Mouse (Mus musculus) liver, embryonic 14.5 days (tissue): ENCODE measurements around the gene Tmem131l. TPM values are rescaled to one million over a fixed set of nuclear protein-coding genes. Genes with fewer than 3 reads are reported as not detected.

ENCODE experiments used
- ATAC-seq: fragments of 200-750 bp; cut with Nextera tagmentation; 2 replicates; pipeline ENCODE4 v1.8.0; 2017; ENCODE audit warnings: moderate number of reproducible peaks, mild to moderate bottlenecking, moderate library complexity; ENCODE audit not compliant: insufficient read depth
- DNase-seq, 3 experiments: peaks; one replicate each; pipeline ENCODE4 v3.0.0-alpha.2; 2012 to 2013; ENCODE audit warnings: low read depth in 3 of 3, low spot score in 3 of 3
- H3K27ac ChIP-seq: fragments of 300-500 bp; sonication (generic); 2 replicates; pipeline ENCODE4 v1.5.1; 2014; ENCODE audit warnings: moderate library complexity, mild to moderate bottlenecking, control low read depth, inconsistent platforms
- H3K27me3 ChIP-seq: fragments of 300-500 bp; sonication (generic); 2 replicates; pipeline ENCODE4 v1.6.1; 2014; ENCODE audit warnings: mild to moderate bottlenecking, low read length, moderate library complexity; ENCODE audit not compliant: control insufficient read depth, insufficient read depth
- H3K36me3 ChIP-seq: fragments of 300-500 bp; sonication (generic); replicated peaks from 2 replicates; pipeline ENCODE4 v1.6.1; 2014; ENCODE audit warnings: low read depth; ENCODE audit not compliant: control insufficient read depth, insufficient read depth
- H3K4me1 ChIP-seq, 2 experiments: fragments of 200-500 bp in 1 of 2; fragments of 300-500 bp in 1 of 2; sonication (generic) in 1 of 2; replicated peaks; 2 replicates each; pipeline ENCODE4 v1.6.1; 2012 to 2014; ENCODE audit warnings: antibody characterized with exemption in 1 of 2, inconsistent platforms in 1 of 2, low read length in 1 of 2; ENCODE audit not compliant: control insufficient read depth in 2 of 2, insufficient read depth in 2 of 2
- H3K4me2 ChIP-seq: fragments of 300-500 bp; sonication (generic); 2 replicates; pipeline ENCODE4 v1.6.1; 2014; ENCODE audit warnings: low read depth, mild to moderate bottlenecking, control low read depth, moderate library complexity
- H3K4me3 ChIP-seq, 2 experiments: fragments of 200-500 bp in 1 of 2; fragments of 300-500 bp in 1 of 2; sonication (generic) in 1 of 2; 2 replicates each; pipeline ENCODE4 v1.5.1; 2012 to 2014; ENCODE audit warnings: low read depth in 2 of 2, low read length in 2 of 2, mild to moderate bottlenecking in 2 of 2, control low read depth in 1 of 2, inconsistent platforms in 1 of 2, moderate library complexity in 1 of 2; ENCODE audit not compliant: insufficient read depth in 1 of 2
- H3K9ac ChIP-seq: fragments of 300-500 bp; sonication (generic); replicated peaks from 2 replicates; pipeline ENCODE4 v1.6.1; 2014; ENCODE audit warnings: mild to moderate bottlenecking, control low read depth, moderate library complexity
- H3K9me3 ChIP-seq: fragments of 300-500 bp; sonication (generic); 2 replicates; pipeline ENCODE4 v1.6.1; 2016; ENCODE audit warnings: low read length, mixed read lengths; ENCODE audit not compliant: control insufficient read depth
- CTCF ChIP-seq: IDR thresholded peaks from 2 replicates; pipeline ENCODE4 v1.5.1; 2016; ENCODE audit warnings: antibody characterized with exemption, low read depth, control low read depth
- EP300 ChIP-seq: IDR thresholded peaks from 2 replicates; pipeline ENCODE4 v1.6.1; 2016; ENCODE audit warnings: antibody characterized with exemption, low read depth
- WGBS: fragments of 180-500 bp; shearing (Covaris S2); extraction: QIAGEN DNeasy Blood & Tissue Kit; methylation state at CpG from one replicate; pipeline ENCODE4 v1.1.7; 2014; ENCODE audit not compliant: insufficient replicate concordance; 5-methylcytosine and 5-hydroxymethylcytosine counted together
- polyA plus RNA-seq, 2 experiments: library from polyadenylated mRNA; depleted of rRNA in 1 of 2; stranded (reverse) in 1 of 2; unstranded in 1 of 2; fragments of >200 nt; fragmentation: Nextera tagmentation in 1 of 2; extraction: Ambion mirVana in 1 of 2; gene quantifications; 2 replicates each; pipeline versions ENCODE4 v1.2.1 to v1.2.3; 2012 to 2014

The Tmem131l gene
- polyA plus RNA-seq, 2 experiments: 18.9 to 24.5 TPM

DNA sequence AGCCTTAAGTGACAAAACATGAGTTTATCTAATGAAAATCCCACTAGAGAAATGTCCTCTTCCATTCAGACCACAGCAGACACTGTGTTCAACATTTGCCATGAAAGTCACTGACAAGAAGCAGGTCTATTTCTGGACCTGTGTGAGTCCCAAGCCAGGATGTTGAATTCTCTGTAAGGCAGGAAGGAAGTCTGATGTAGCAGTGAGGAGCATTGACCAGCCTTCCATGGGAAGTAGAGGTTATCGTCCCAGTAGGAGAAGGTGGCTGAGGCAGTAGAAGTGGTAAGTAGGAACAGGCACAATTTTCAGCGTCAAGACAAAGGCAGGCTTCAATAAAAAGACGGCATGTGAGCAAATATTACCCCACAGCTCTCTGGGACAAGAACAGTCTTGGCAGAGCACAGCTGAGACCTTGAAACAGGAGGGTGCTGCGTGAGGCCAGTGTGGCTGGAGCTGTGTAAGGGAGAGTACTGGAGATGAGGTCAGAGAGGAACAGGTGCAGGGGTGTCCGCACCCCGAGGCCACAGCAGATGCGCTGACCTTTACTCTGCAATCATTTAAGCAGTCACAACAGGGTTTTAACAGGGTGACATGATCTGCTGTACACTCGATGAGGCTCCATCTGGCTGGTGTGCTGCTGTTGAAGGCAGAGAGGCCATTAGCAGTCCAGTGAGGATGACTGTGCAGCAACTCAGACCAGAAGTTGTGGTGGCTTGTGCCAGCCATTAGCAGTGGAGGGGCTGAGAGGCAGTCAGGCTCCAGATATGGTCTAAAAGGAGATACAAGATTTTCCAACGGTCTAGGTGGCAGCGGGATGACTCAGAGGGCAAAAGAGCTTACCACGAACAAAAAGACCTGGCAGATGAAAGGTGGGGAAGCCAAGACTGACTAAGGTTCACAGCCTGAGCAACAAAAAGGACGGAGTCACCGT is 21.8 kb upstream of the Tmem131l start:
- H3K27me3 ChIP-seq: no peaks in the 10 kb centered on the region
- no peak overlapping the region for H3K27ac ChIP-seq
- ATAC-seq: no peak
- H3K4me2 ChIP-seq: no peak overlapping the region
- H3K9me3 ChIP-seq: no peaks in the 10 kb centered on the region
- DNase-seq: no peak
- no peaks in the 10 kb centered on the region for H3K4me1 ChIP-seq
- H3K36me3 ChIP-seq: no peaks in the 10 kb centered on the region
- WGBS: 50% methylated on average over 13 of the region's 13 CpGs
- no peak overlapping the region for H3K4me3 ChIP-seq
- H3K9ac ChIP-seq: no peak overlapping the region
- TF ChIP-seq CTCF: no peak

DNA sequence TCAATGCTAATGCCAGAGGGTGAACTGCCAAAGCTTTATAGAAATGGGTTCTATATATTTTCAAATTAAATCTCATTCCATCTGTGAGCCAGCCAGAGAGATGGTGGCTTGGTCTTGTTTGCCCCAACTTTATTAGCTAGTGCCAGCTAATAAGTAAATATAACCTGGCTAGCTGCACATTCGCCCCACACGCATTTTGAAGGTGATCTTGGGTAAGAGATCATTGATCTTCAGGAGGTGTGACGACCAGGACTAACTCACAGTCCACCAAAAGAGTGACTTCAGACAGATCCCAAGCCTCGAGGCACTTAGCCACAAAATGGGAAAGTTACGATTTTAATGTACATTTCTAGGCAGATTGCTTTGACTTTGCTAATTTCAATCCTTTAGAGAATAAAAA is 21.0 kb upstream of the Tmem131l start:
- Histone ChIP-seq H3K4me3 (no peak overlapping the region), H3K36me3 (no peaks in the 10 kb centered on the region), H3K27me3 (no peaks in the 10 kb centered on the region), H3K27ac (no peak overlapping the region), H3K4me2 (no peak overlapping the region), H3K9me3 (no peaks in the 10 kb centered on the region), H3K9ac (no peak overlapping the region), H3K4me1 (no peaks in the 10 kb centered on the region)
- ATAC-seq (no peak), DNase-seq (no peak)
- 61% methylated on average over 5 of the region's 5 CpGs for WGBS
- no peak for TF ChIP-seq EP300
- TF ChIP-seq CTCF: no peak

DNA sequence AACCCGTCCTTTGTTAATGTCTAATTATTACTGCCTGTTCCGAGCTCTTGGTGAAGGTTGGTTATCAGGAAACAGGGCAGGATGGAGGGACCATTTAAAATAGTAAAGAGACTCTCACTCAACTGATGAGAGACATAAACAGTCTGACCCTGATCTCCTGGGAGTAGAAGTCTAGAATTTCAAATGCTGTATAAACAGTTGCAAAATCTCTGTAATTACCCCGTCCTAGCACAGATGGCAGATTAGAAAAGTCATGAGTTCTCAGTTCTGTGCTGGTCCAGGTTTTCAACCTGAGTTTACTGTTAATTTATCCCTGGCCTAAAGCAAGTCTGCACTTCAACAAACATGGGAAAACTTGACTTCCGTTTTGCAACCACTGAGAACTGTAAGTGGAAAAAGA is 20.2 kb upstream of the Tmem131l start:
- no peak for TF ChIP-seq CTCF
- no peak for TF ChIP-seq EP300
- H3K4me1 ChIP-seq: no peaks in the 10 kb centered on the region
- H3K9me3 ChIP-seq: no peaks in the 10 kb centered on the region
- H3K27me3 ChIP-seq: no peaks in the 10 kb centered on the region
- WGBS: 46% methylated on average over 4 of the region's 4 CpGs
- H3K4me2 ChIP-seq: no peak overlapping the region
- ATAC-seq: no peak
- no peak overlapping the region for H3K9ac ChIP-seq
- no peak overlapping the region for H3K4me3 ChIP-seq
- no peak overlapping the region for H3K27ac ChIP-seq
- H3K36me3 ChIP-seq: no peaks in the 10 kb centered on the region
- DNase-seq: no peak

DNA sequence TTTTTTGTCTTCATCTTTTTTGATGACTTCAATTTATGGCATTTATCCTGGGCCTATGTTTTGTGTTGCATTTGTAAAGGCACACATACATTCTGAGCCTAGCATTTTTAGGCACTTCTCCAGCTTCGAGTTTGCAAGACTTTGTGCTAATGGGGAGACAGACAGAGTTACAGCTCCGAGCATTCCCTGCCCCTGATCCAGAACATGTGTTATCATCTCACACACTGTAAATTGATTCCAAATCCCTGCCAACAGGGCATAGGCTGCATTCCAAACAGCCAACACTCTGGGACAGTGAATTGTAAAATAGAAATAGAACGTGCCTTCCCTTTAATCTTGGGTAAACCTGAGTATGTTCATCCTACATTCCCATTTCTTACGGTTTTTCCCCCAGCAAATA is 19.7 kb upstream of the Tmem131l start:
- TF ChIP-seq CTCF (no peak), EP300 (no peak)
- 61% methylated on average over 4 of the region's 4 CpGs for WGBS
- Histone ChIP-seq H3K27ac (no peak overlapping the region), H3K4me2 (no peak overlapping the region), H3K4me1 (no peaks in the 10 kb centered on the region), H3K27me3 (no peaks in the 10 kb centered on the region), H3K36me3 (no peaks in the 10 kb centered on the region), H3K4me3 (no peak overlapping the region), H3K9me3 (no peaks in the 10 kb centered on the region), H3K9ac (no peak overlapping the region)
- no peak for DNase-seq
- no peak for ATAC-seq

DNA sequence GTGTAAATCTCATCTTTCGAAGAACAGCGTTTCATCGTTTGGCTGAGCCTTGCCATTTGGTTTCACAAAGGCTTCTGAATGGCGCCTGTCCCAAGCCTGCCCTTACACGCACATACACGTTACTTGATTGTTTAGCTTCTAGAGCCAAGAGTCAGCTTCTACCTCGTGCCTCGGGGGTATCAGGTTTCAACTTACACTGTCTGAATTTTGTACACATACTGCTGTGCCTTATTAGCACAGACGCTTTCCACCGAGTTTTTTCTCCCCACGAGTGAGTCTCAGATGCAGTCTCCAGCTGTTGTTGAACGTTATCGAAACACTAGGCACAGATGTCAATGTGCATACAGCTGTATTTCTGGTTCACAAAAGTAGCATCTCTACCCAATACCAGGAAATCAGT is 19.3 kb upstream of the Tmem131l start:
- no peak for TF ChIP-seq CTCF
- no peak for TF ChIP-seq EP300
- Histone ChIP-seq H3K9ac (no peak overlapping the region), H3K4me2 (no peak overlapping the region), H3K9me3 (no peaks in the 10 kb centered on the region), H3K4me1 (no peaks in the 10 kb centered on the region), H3K27me3 (no peaks in the 10 kb centered on the region), H3K36me3 (no peaks in the 10 kb centered on the region), H3K4me3 (no peak overlapping the region), H3K27ac (no peak overlapping the region)
- no peak for DNase-seq
- WGBS: 73% methylated on average over 13 of the region's 13 CpGs
- no peak for ATAC-seq
